Mouse (Mus musculus): ENCODE measurements around the gene Rasa3. TPM values are rescaled to one million over a fixed set of nuclear protein-coding genes. Genes with fewer than 3 reads are reported as not detected.

The Rasa3 gene
- polyA plus RNA-seq, 1 experiment from 2014 or later: 20.9 TPM

DNA sequence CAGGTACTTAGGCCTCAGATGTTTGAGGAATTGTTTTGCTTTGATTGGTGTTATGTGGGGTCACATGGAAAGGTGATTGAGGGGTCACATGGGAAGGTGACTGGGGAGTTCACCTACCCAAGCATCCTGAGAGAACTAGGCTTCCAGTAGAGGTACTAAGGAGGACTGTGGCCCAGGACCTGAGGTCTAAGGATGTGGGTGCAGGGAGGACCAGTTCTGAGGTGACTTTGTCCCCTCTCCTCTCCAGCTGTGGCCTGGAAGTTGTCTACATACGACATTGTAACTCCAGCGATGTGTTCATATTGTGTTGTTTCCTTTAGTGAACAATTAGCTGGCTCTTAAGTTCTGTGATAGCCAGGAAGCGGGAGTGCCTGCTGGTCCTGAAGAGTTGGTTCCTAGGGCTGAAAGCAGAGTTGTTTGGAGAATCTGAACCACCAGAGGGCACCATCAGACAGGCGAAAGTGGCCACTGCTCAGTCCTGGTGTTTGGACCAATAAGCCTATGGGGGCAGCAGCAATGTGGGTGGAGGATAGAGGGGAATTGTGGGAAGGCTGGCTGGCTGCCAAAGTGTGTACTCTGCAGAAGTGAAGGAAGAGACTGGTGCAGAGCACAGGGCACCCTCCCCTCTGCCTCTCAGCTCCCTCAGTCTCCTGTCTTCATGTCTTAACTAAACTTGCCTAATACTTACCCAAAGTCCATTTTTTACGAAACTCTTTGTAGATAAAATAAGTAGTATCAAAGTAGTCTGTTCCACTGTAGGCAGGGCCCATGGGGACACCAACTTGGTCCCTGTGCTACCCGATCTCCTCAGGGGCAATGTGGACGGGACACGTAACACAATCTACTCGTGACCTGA, 126.5 kb downstream of the Rasa3 start:
- H3K4me3 ChIP-seq (ENCODE audit: control insufficient read depth in 1 of 2, insufficient read depth in 1 of 2, low read depth in 1 of 2, low read length in 2 of 2): no peak overlapping the region
- ATAC-seq (ENCODE audit: insufficient number of reproducible peaks, insufficient read depth, low FRiP score, low read depth): peak; percentile 86
- no peak overlapping the region for H3K27ac ChIP-seq (replicated peaks in 1 of 2; ENCODE audit: control insufficient read depth in 1 of 2, insufficient read depth in 1 of 2, low read depth in 2 of 2, low read length in 2 of 2)
- no peak overlapping the region for H3K9ac ChIP-seq (ENCODE audit: low read length)
- WGBS: 53% methylated on average over 9 of the region's 9 CpGs
- H3K4me2 ChIP-seq (ENCODE audit: low read length): no peak overlapping the region
- H3K9me3 ChIP-seq (ENCODE audit: control insufficient read depth, low read length): no peaks in the 10 kb centered on the region
- peaks cover 4 to 12% of the 10 kb centered on the region in 2 experiments; a peak in 2 of 4 replicates for H3K4me1 ChIP-seq (ENCODE audit: control insufficient read depth in 2 of 2, insufficient read depth in 2 of 2, low read length in 2 of 2)
- H3K27me3 ChIP-seq (ENCODE audit: control insufficient read depth, insufficient read depth, low read length): peaks cover 6% of the 10 kb centered on the region; the same call in 1 of the 2 replicates
- no peaks in the 10 kb centered on the region for H3K36me3 ChIP-seq (ENCODE audit: control insufficient read depth, insufficient read depth, low read length)

DNA sequence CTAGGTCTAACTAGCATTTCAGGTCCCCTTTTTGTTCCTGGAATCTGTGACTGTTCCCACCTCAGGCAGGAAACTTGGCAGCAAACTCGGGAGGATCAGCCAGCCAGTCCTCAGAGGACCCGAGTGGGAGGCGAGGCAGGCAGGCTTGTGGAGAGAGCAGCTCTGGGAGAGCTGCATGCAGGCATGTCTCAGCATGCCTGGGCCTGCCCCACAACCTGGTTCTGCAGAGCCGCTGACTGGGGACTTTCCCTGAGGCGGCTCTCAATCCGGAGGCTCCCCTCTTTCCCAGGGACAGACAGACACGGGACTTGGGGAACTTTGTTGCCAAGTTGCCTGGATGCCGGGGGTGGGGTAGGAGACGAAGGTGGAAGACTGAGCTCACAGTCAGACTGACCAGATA, 128.6 kb downstream of the Rasa3 start:
- Histone ChIP-seq H3K36me3 (ENCODE audit: control insufficient read depth, insufficient read depth, low read length) (no peaks in the 10 kb centered on the region), H3K9me3 (ENCODE audit: control insufficient read depth, low read length) (peaks cover 6% of the 10 kb centered on the region; the same call in 1 of the 2 replicates), H3K4me2 (ENCODE audit: low read length) (no peak overlapping the region), H3K27ac (replicated peaks in 1 of 2; ENCODE audit: control insufficient read depth in 1 of 2, insufficient read depth in 1 of 2, low read depth in 2 of 2, low read length in 2 of 2) (no peak overlapping the region), H3K4me1 (ENCODE audit: control insufficient read depth in 2 of 2, insufficient read depth in 2 of 2, low read length in 2 of 2) (peaks cover 4 to 12% of the 10 kb centered on the region in 2 experiments; a peak in 2 of 4 replicates), H3K9ac (ENCODE audit: low read length) (no peak overlapping the region), H3K27me3 (ENCODE audit: control insufficient read depth, insufficient read depth, low read length) (peaks cover 6% of the 10 kb centered on the region; the same call in 1 of the 2 replicates), H3K4me3 (ENCODE audit: control insufficient read depth in 1 of 2, insufficient read depth in 1 of 2, low read depth in 1 of 2, low read length in 2 of 2) (no peak overlapping the region)
- 33% methylated on average over 9 of the region's 9 CpGs for WGBS
- no peak for ATAC-seq (ENCODE audit: insufficient number of reproducible peaks, insufficient read depth, low FRiP score, low read depth)

DNA sequence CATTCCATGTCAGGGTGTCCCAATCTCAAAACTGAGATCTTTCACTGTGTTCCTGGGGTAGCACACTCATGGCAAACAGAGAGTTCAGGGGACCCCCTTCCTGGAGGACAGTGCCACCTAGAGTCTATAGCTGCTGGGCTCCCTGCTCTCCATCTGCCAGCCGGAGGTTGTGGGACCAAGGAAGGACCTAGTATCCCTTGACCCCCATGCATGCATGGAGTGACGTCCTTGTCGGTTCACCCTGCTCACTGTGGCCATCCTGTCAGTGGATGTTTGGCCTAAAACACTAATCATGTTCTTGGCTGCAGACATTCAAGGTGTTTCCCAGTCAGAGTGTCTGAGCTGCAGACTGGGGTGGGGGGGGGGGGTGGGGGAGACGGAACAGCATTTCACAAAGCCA, 129.2 kb downstream of the Rasa3 start:
- H3K27ac ChIP-seq (replicated peaks in 1 of 2; ENCODE audit: control insufficient read depth in 1 of 2, insufficient read depth in 1 of 2, low read depth in 2 of 2, low read length in 2 of 2): no peak overlapping the region
- peaks cover 4 to 12% of the 10 kb centered on the region in 2 experiments; a peak in 2 of 4 replicates for H3K4me1 ChIP-seq (ENCODE audit: control insufficient read depth in 2 of 2, insufficient read depth in 2 of 2, low read length in 2 of 2)
- peaks cover 6% of the 10 kb centered on the region; the same call in 1 of the 2 replicates for H3K27me3 ChIP-seq (ENCODE audit: control insufficient read depth, insufficient read depth, low read length)
- H3K9me3 ChIP-seq (ENCODE audit: control insufficient read depth, low read length): peaks cover 6% of the 10 kb centered on the region; the same call in 1 of the 2 replicates
- 0 out of 2 replicates have a peak, but pooled peaks have one; percentile 35 for ATAC-seq (ENCODE audit: insufficient number of reproducible peaks, insufficient read depth, low FRiP score, low read depth)
- 42% methylated on average over 4 of the region's 4 CpGs for WGBS
- H3K4me3 ChIP-seq (ENCODE audit: control insufficient read depth in 1 of 2, insufficient read depth in 1 of 2, low read depth in 1 of 2, low read length in 2 of 2): no peak overlapping the region
- no peak overlapping the region for H3K4me2 ChIP-seq (ENCODE audit: low read length)
- no peak overlapping the region for H3K9ac ChIP-seq (ENCODE audit: low read length)
- no peaks in the 10 kb centered on the region for H3K36me3 ChIP-seq (ENCODE audit: control insufficient read depth, insufficient read depth, low read length)

DNA sequence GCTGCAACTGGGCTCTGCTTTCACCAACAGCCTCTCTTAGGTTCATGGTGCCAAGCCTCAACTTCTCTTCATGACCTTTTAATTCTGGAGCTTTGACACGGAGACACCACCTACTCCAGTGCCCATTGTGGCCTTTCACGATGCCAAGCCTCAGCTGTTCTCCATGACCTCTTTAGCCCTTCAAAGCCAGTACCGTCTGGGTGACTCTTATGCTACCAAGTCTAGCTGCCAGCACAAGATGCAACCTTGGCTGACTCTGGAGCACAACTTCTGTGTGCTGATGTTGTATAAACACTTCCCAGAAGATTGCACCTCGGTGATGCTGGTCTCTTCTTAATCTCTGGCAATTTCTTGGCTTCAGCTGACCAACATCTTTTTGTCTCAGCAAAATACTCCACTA, 131.0 kb downstream of the Rasa3 start:
- H3K27me3 ChIP-seq (ENCODE audit: control insufficient read depth, insufficient read depth, low read length): peaks cover 6% of the 10 kb centered on the region; the same call in 1 of the 2 replicates
- H3K27ac ChIP-seq (replicated peaks in 1 of 2; ENCODE audit: control insufficient read depth in 1 of 2, insufficient read depth in 1 of 2, low read depth in 2 of 2, low read length in 2 of 2): no peak overlapping the region
- H3K9ac ChIP-seq (ENCODE audit: low read length): no peak overlapping the region
- peaks cover 6% of the 10 kb centered on the region; the same call in 1 of the 2 replicates for H3K9me3 ChIP-seq (ENCODE audit: control insufficient read depth, low read length)
- WGBS: 76% methylated on average over 4 of the region's 4 CpGs
- H3K4me3 ChIP-seq (ENCODE audit: control insufficient read depth in 1 of 2, insufficient read depth in 1 of 2, low read depth in 1 of 2, low read length in 2 of 2): no peak overlapping the region
- no peak overlapping the region for H3K4me2 ChIP-seq (ENCODE audit: low read length)
- no peak for ATAC-seq (ENCODE audit: insufficient number of reproducible peaks, insufficient read depth, low FRiP score, low read depth)
- H3K4me1 ChIP-seq (ENCODE audit: control insufficient read depth in 2 of 2, insufficient read depth in 2 of 2, low read length in 2 of 2): peaks cover 4 to 10% of the 10 kb centered on the region in 2 experiments; a peak in 2 of 4 replicates
- no peaks in the 10 kb centered on the region for H3K36me3 ChIP-seq (ENCODE audit: control insufficient read depth, insufficient read depth, low read length)

DNA sequence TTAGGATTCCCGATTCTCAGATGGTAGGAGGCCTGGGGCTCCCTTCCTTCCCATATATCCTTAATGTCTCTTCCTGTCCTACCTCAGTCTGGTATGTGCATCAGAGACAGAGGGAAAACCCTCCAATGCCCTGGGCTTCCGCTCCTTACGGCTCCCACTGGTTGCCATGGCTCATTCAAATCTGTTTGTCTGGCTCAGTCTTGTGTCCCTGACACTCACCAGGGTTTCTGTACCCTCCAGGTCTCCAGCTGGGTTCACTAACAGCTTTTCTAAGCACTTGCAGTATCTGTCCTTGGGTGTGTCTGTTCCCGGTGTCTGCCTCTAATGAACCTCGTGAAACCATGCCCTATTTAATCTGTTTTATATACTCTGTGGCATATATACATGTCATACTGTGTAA, 135.9 kb downstream of the Rasa3 start:
- no peaks in the 10 kb centered on the region for H3K27me3 ChIP-seq (ENCODE audit: control insufficient read depth, insufficient read depth, low read length)
- no peak overlapping the region for H3K4me2 ChIP-seq (ENCODE audit: low read length)
- no peaks in the 10 kb centered on the region for H3K36me3 ChIP-seq (ENCODE audit: control insufficient read depth, insufficient read depth, low read length)
- no peaks in the 10 kb centered on the region; a peak in 1 of 4 replicates for H3K4me1 ChIP-seq (ENCODE audit: control insufficient read depth in 2 of 2, insufficient read depth in 2 of 2, low read length in 2 of 2)
- H3K9ac ChIP-seq (ENCODE audit: low read length): no peak overlapping the region
- H3K9me3 ChIP-seq (ENCODE audit: control insufficient read depth, low read length): peaks cover 6% of the 10 kb centered on the region; the same call in 1 of the 2 replicates
- no peak overlapping the region for H3K4me3 ChIP-seq (ENCODE audit: control insufficient read depth in 1 of 2, insufficient read depth in 1 of 2, low read depth in 1 of 2, low read length in 2 of 2)
- no peak overlapping the region for H3K27ac ChIP-seq (replicated peaks in 1 of 2; ENCODE audit: control insufficient read depth in 1 of 2, insufficient read depth in 1 of 2, low read depth in 2 of 2, low read length in 2 of 2)
- no peak for ATAC-seq (ENCODE audit: insufficient number of reproducible peaks, insufficient read depth, low FRiP score, low read depth)
- WGBS: 69% methylated on average over 5 of the region's 5 CpGs

DNA sequence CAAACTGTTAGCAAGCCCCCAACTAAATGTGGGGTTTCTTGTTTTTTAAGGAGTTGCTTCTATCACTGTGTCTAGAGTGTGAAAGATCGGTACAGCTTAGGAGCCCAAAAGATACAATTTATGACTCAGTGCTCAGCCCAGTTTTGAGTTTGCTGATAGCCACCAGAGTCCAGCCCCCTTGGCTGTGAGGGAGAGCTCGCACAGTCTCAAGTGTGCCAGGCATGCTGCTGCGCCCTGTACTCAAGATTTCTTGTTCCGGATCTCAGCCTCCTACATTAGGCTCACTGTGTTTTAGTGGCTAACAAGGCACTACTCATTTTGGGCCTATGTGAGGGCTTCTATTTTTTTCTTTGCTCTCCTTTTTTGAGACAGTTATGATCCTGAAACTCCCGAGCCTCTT, 137.3 kb downstream of the Rasa3 start:
- H3K4me2 ChIP-seq (ENCODE audit: low read length): no peak overlapping the region
- no peaks in the 10 kb centered on the region; a peak in 1 of 4 replicates for H3K4me1 ChIP-seq (ENCODE audit: control insufficient read depth in 2 of 2, insufficient read depth in 2 of 2, low read length in 2 of 2)
- no peak overlapping the region for H3K9ac ChIP-seq (ENCODE audit: low read length)
- no peaks in the 10 kb centered on the region for H3K36me3 ChIP-seq (ENCODE audit: control insufficient read depth, insufficient read depth, low read length)
- no peak for ATAC-seq (ENCODE audit: insufficient number of reproducible peaks, insufficient read depth, low FRiP score, low read depth)
- H3K27me3 ChIP-seq (ENCODE audit: control insufficient read depth, insufficient read depth, low read length): no peaks in the 10 kb centered on the region
- H3K27ac ChIP-seq (replicated peaks in 1 of 2; ENCODE audit: control insufficient read depth in 1 of 2, insufficient read depth in 1 of 2, low read depth in 2 of 2, low read length in 2 of 2): no peak overlapping the region
- H3K9me3 ChIP-seq (ENCODE audit: control insufficient read depth, low read length): peaks cover 4% of the 10 kb centered on the region; the same call in 1 of the 2 replicates
- whole genome bisulfite sequencing: 74% methylated on average over 5 of the region's 5 CpGs
- H3K4me3 ChIP-seq (ENCODE audit: control insufficient read depth in 1 of 2, insufficient read depth in 1 of 2, low read depth in 1 of 2, low read length in 2 of 2): no peak overlapping the region

DNA sequence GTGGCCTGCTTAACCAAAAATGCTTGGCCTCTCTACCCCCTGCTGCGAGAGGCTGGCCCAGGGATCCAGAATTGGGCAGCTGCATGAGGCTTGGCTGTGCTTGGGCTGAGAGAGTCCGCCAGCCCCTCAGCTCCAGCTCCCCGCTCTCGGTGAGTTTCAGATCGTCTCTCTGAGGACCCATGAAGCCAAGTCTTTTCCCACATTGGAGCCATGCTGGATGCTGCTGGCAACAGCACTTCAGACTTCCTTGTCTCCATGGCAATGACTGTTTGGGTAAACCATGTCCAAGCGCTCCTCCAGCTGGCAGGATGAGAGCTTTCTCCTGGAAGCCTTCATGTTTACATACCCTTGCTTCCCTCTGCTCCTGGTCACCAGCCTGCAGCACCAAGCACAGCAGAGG, 138.6 kb downstream of the Rasa3 start:
- WGBS: 60% methylated on average over 6 of the region's 6 CpGs
- no peaks in the 10 kb centered on the region; a peak in 1 of 4 replicates for H3K4me1 ChIP-seq (ENCODE audit: control insufficient read depth in 2 of 2, insufficient read depth in 2 of 2, low read length in 2 of 2)
- no peak overlapping the region for H3K27ac ChIP-seq (replicated peaks in 1 of 2; ENCODE audit: control insufficient read depth in 1 of 2, insufficient read depth in 1 of 2, low read depth in 2 of 2, low read length in 2 of 2)
- no peaks in the 10 kb centered on the region for H3K36me3 ChIP-seq (ENCODE audit: control insufficient read depth, insufficient read depth, low read length)
- H3K4me3 ChIP-seq (ENCODE audit: control insufficient read depth in 1 of 2, insufficient read depth in 1 of 2, low read depth in 1 of 2, low read length in 2 of 2): no peak overlapping the region
- H3K9ac ChIP-seq (ENCODE audit: low read length): no peak overlapping the region
- ATAC-seq (ENCODE audit: insufficient number of reproducible peaks, insufficient read depth, low FRiP score, low read depth): no peak
- H3K4me2 ChIP-seq (ENCODE audit: low read length): no peak overlapping the region
- H3K27me3 ChIP-seq (ENCODE audit: control insufficient read depth, insufficient read depth, low read length): peaks cover 3% of the 10 kb centered on the region; the same call in 1 of the 2 replicates
- no peaks in the 10 kb centered on the region for H3K9me3 ChIP-seq (ENCODE audit: control insufficient read depth, low read length)
